Mouse (Mus musculus) lung, embryonic 14.5 days (tissue): Measurements from ENCODE around the gene Chd2. TPM values are rescaled to one million over a fixed set of nuclear protein-coding genes. Genes with fewer than 3 reads are reported as not detected.
"Not testable (repeated sequence)": the region's sequence is repeated elsewhere in the genome, so short reads cannot be mapped to it uniquely, and the experiment has no call there.

Experiments
- ATAC-seq: fragments of 200-750 bp; cut with Nextera tagmentation; 2 replicates; pipeline ENCODE4 v1.8.0; 2017; ENCODE audit warnings: mild to moderate bottlenecking, moderate TSS enrichment, moderate library complexity; ENCODE audit not compliant: insufficient read depth
- DNase-seq: peaks from one replicate; pipeline ENCODE4 v3.0.0-alpha.2; 2015
- H3K27ac ChIP-seq: fragments of 300-500 bp; sonication (generic); 2 replicates; pipeline ENCODE4 v1.5.1; 2014; ENCODE audit warnings: low read depth, mild to moderate bottlenecking, moderate library complexity
- H3K27me3 ChIP-seq: fragments of 300-500 bp; sonication (generic); 2 replicates; pipeline ENCODE4 v1.6.1; 2014; ENCODE audit warnings: low read length, control low read depth; ENCODE audit not compliant: insufficient read depth
- H3K36me3 ChIP-seq: fragments of 300-500 bp; sonication (generic); 2 replicates; pipeline ENCODE4 v1.6.1; 2014; ENCODE audit warnings: control low read depth; ENCODE audit not compliant: insufficient read depth
- H3K4me1 ChIP-seq: fragments of 300-500 bp; sonication (generic); 2 replicates; pipeline ENCODE4 v1.6.1; 2014; ENCODE audit warnings: antibody characterized with exemption, control low read depth; ENCODE audit not compliant: insufficient read depth
- H3K4me2 ChIP-seq: fragments of 300-500 bp; sonication (generic); 2 replicates; pipeline ENCODE4 v1.6.1; 2014; ENCODE audit warnings: mild to moderate bottlenecking
- H3K4me3 ChIP-seq: fragments of 300-500 bp; sonication (generic); 2 replicates; pipeline ENCODE4 v1.5.1; 2014; ENCODE audit warnings: low read depth, low read length
- H3K9ac ChIP-seq: fragments of 300-500 bp; sonication (generic); 2 replicates; pipeline ENCODE4 v1.6.1; 2014
- H3K9me3 ChIP-seq: fragments of 300-500 bp; sonication (generic); 2 replicates; pipeline ENCODE4 v1.6.1; 2016; ENCODE audit warnings: low read depth, low read length, control low read depth
- CTCF ChIP-seq: IDR thresholded peaks from 2 replicates; pipeline ENCODE4 v1.5.1; 2016; ENCODE audit warnings: antibody characterized with exemption, low read depth
- WGBS: fragments of 180-500 bp; shearing (Covaris S2); extraction: QIAGEN DNeasy Blood & Tissue Kit; methylation state at CpG from one replicate; pipeline ENCODE4 v1.1.7; 2014; 5-methylcytosine and 5-hydroxymethylcytosine counted together
- polyA plus RNA-seq: library from polyadenylated mRNA; unstranded; fragments of >200 nt; fragmentation: Nextera tagmentation; extraction: Ambion mirVana; gene quantifications from 2 replicates; pipeline ENCODE4 v1.2.1, GENCODE M21; 2014

Chd2 gene
- polyA plus RNA-seq, 1 experiment from 2014 or later = 62.1 TPM

DNA sequence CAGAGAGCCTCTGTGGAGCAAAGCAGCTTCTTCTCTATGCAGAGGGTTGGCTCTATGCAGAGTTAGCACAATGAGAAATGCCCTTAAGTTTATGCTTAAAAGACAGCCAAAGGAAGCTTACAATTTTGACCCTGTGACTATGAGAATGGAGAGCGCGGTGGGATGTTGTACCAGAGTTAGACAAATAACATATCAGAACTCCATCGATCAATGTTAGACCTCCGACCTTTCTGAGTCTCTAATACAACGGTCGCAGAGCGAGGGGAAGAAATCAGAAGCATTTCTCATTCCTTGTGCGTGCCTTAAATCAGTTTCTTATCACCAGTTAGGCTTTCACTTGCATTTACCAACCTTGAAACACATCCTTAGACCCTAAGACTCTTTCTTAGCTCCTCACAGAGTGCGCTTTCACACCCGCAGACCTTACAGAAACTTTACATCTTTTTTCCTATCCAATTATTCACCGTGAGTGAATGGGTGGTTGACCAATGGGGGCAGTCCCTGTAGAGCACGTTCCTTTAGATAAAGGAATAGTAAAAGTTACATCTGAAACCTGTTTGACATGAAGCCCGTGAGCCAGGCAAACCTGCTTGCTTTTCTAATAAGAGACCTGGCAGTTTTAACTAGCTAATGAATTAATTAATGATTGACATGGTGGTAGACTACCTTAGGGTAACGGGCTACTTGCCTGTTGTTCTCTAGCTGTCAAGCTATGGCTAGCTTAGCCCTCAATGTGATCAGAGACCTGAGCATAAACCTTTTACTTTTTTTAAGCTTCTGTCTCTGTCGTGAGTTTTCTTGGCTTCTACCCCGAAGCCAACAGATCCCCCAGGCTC is 34.7 kb upstream of the Chd2 start:
- Histone ChIP-seq H3K9me3 (no peaks in the 10 kb centered on the region), H3K27ac (no peak overlapping the region), H3K27me3 (no peaks in the 10 kb centered on the region), H3K36me3 (no peaks in the 10 kb centered on the region), H3K9ac (no peak overlapping the region), H3K4me3 (no peak overlapping the region), H3K4me1 (peaks cover 11% of the 10 kb centered on the region; the same call in 1 of the 2 replicates), H3K4me2 (0 out of 2 replicates have a peak overlapping the region, but pooled peaks have one; percentile 26)
- TF ChIP-seq CTCF = no peak
- ATAC-seq (no peak), DNase-seq (no peak)
- WGBS = 30% methylated on average over 16 of the region's 16 CpGs

DNA sequence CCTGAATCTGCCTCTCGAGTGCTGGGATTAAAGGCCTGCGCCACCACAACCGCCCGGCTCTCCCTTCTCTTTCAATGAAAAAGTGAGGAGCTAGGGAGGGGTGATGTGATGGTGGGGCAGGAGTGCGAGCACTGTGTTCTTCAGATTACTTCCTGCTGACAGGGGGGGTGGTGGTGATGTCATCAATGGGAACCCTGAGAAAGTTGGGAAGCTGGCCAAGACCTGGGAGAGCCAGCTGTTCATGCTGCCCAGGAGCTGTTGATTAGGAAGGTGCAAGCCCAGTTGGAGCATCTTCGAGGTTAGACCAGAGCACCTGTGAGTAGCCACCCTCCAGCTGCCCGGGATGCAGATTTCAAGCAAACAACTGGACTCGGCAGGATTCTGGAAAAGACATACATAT is 33.6 kb upstream of the Chd2 start:
- WGBS = 45% methylated on average over 8 of the region's 8 CpGs
- TF ChIP-seq CTCF = no peak
- no peak overlapping the region for H3K27ac ChIP-seq
- H3K9ac ChIP-seq = no peak overlapping the region
- DNase-seq (no peak), ATAC-seq (no peak)
- no peak overlapping the region for H3K4me3 ChIP-seq
- H3K9me3 ChIP-seq = no peaks in the 10 kb centered on the region
- no peaks in the 10 kb centered on the region for H3K36me3 ChIP-seq
- H3K4me1 ChIP-seq = peaks cover 11% of the 10 kb centered on the region; the same call in 1 of the 2 replicates
- no peak overlapping the region for H3K4me2 ChIP-seq
- no peaks in the 10 kb centered on the region for H3K27me3 ChIP-seq

DNA sequence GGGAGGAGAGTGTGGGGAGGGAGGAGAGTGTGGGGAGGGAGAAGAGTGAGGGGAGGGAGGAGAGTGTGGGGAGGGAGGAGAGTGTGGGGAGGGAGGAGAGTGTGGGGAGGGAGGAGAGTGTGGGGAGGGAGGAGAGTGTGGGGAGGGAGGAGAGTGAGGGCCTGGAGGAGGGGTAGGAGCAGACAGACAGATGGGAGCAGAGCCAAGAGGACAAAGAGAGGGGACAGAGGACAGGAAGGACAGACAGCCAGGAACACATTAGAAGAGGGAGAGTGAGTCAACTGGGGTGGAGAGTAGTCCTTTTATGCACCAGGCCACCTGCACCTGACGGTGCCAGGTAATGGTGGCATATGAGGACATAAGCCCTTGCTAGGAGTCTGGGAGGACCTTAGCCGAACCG is 33.0 kb upstream of the Chd2 start:
- not testable (repeated sequence) for H3K4me2 ChIP-seq, H3K9me3 ChIP-seq, H3K36me3 ChIP-seq, H3K27me3 ChIP-seq, H3K4me3 ChIP-seq, ATAC-seq, DNase-seq, H3K9ac ChIP-seq, H3K27ac ChIP-seq
- 54% methylated on average over 3 of the region's 3 CpGs for WGBS
- peaks cover 11% of the 10 kb centered on the region; the same call in 1 of the 2 replicates for H3K4me1 ChIP-seq

DNA sequence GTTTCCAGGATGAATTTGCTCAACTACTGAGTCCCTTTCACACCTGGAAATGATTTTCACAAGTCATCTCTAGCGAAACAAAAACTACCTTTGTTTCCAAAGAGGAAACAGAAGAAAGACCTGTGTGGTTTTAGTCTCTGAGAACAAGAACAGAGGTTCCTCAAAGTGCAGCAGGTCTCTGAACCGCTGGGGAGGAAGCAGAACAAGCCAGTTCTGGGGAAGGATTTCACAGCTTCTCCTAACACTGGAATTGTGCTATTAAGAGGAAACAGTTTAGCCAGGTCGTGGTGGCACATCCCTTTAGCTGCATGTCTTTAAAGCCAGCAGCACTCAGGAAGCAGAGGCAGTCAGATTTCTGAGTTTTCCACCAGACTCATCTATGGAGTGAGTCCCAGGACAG is 30.9 kb upstream of the Chd2 start:
- WGBS = 68% methylated on average over 3 of the region's 3 CpGs
- H3K36me3 ChIP-seq = no peaks in the 10 kb centered on the region
- TF ChIP-seq CTCF = no peak
- H3K4me1 ChIP-seq = 0 out of 2 replicates have a peak, but pooled peaks cover 8% of the 10 kb centered on the region
- H3K4me2 ChIP-seq = no peak overlapping the region
- no peak overlapping the region for H3K4me3 ChIP-seq
- no peak overlapping the region for H3K27ac ChIP-seq
- H3K9me3 ChIP-seq = no peaks in the 10 kb centered on the region
- DNase-seq (no peak), ATAC-seq (no peak)
- H3K27me3 ChIP-seq = no peaks in the 10 kb centered on the region
- no peak overlapping the region for H3K9ac ChIP-seq

DNA sequence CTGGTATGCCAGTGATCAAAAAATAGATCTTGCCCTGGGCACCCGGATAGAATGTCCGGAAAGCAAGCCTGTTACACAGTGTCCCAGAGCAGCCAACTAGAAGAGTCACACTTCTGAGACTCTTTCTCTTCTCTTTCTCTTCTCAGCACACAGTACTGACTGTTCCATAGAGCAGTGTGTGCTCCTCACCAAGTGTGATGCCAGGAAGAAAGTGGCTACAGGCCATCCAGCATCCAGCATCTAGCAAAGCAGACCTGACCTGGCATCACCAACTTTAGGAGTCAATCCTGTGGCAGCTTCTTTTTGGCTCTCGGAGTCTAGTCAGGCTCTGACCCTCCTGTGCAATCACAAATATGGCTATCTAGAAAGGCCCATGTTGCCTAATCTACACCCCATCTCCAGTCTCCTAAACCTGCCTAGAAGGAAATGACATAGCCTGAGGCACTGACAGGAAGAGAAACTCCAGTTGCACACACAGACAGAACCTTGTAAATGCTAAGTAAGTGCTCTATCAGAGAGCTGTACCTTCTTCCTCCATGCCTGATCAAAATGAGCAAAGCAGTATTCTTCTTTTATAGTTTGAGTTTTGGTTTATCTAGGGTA is 27.3 kb upstream of the Chd2 start:
- ATAC-seq (no peak), DNase-seq (no peak)
- no peak overlapping the region for H3K4me3 ChIP-seq
- H3K27me3 ChIP-seq = no peaks in the 10 kb centered on the region
- H3K36me3 ChIP-seq = no peaks in the 10 kb centered on the region
- TF ChIP-seq CTCF = no peak
- no peaks in the 10 kb centered on the region for H3K9me3 ChIP-seq
- WGBS = 88% methylated on average over 3 of the region's 3 CpGs
- no peak overlapping the region for H3K9ac ChIP-seq
- no peak overlapping the region for H3K4me2 ChIP-seq
- no peaks in the 10 kb centered on the region for H3K4me1 ChIP-seq
- no peak overlapping the region for H3K27ac ChIP-seq

DNA sequence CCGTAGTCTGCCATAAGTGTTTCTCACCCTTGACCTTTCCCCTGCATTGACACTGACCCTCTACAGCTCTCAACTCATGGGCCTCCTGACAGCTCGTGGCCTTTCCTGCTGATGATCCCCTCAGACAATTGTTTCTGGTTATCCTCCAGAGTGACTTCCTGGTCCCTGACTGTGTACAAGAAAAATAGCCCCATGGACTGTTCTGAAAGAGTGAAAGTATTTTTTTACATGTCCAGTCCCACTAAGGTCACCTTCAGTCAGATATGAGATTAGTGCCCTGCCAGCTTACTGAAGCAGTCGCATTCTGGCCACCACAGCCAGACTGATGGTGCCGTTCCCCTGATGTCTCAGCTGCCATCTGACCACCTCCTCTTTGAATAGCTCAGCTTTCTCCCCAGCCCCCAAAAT is 26.1 kb upstream of the Chd2 start:
- Histone ChIP-seq H3K4me3 (no peak overlapping the region), H3K4me2 (no peak overlapping the region), H3K27ac (no peak overlapping the region), H3K36me3 (no peaks in the 10 kb centered on the region), H3K27me3 (no peaks in the 10 kb centered on the region), H3K4me1 (no peaks in the 10 kb centered on the region), H3K9me3 (no peaks in the 10 kb centered on the region), H3K9ac (no peak overlapping the region)
- DNase-seq (no peak), ATAC-seq (no peak)
- TF ChIP-seq CTCF = no peak
- 41% methylated on average over 4 of the region's 4 CpGs for WGBS

DNA sequence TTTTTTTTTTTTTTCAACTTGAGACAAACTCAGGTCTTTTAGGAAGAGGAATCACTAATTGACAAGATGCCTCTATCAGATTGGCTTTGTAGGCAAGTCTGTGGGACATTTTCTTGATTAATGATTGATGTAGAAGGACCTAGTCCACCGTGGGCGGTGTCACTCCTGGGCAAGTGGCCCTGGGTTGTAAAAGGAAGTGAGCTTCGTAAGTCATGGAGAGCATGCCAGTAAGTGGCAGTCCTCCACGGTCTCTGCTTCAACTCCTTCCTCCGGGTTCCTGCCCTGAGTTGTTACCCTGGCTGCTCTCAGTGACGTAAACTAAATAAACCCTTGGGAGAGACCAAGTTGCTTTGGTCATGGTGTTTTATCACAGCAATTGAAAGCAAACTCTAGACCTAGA is 22.5 kb upstream of the Chd2 start:
- Histone ChIP-seq H3K4me2 (no peak overlapping the region), H3K36me3 (no peaks in the 10 kb centered on the region), H3K9me3 (no peaks in the 10 kb centered on the region), H3K27me3 (no peaks in the 10 kb centered on the region), H3K4me1 (peaks cover 7% of the 10 kb centered on the region), H3K4me3 (no peak overlapping the region), H3K9ac (no peak overlapping the region), H3K27ac (no peak overlapping the region)
- DNase-seq (no peak), ATAC-seq (no peak)
- no peak for TF ChIP-seq CTCF
- WGBS = 78% methylated on average over 6 of the region's 6 CpGs
